Mouse (Mus musculus): Measurements from ENCODE around the gene Prx. TPM values are rescaled to one million over a fixed set of nuclear protein-coding genes. Genes with fewer than 3 reads are reported as not detected.
A peak's percentile ranks its signal among the peaks of the same experiment; 100 is the strongest.
"Not testable (repeated sequence)": the region's sequence is repeated elsewhere in the genome, so short reads cannot be mapped to it uniquely, and the experiment has no call there.

Prx gene
- total RNA-seq, 1 experiment from 2014 or later, result 2.7 TPM

GRCm38 (mm10) chr7:27483860-27484259, 15.3 kb upstream of the Prx start:
- DNase-seq, result no peak

- DNase-seq, result no peak
Measured at GRCm38 (mm10) chr7:27486102-27486769, 12.9 kb upstream of the Prx start.

- peak; percentile 100 for DNase-seq
Measured at GRCm38 (mm10) chr7:27486770-27487697, 12.1 kb upstream of the Prx start, which contains the start of gene Sertad1. Sertad1 (plus strand) TSS chr7:27486910.

GRCm38 (mm10) chr7:27487740-27488268, 11.3 kb upstream of the Prx start:
- DNase-seq, result peak; percentile 84

GRCm38 (mm10) chr7:27489270-27489869, 9.8 kb upstream of the Prx start:
- no peak for DNase-seq

GRCm38 (mm10) chr7:27490227-27490542, 8.9 kb upstream of the Prx start:
- DNase-seq, result no peak

- DNase-seq, result peak; percentile 97
Measured at GRCm38 (mm10) chr7:27490543-27491329, 8.4 kb upstream of the Prx start.

GRCm38 (mm10) chr7:27491856-27492255, 7.3 kb upstream of the Prx start:
- no peak for DNase-seq

- no peak for DNase-seq
Measured at GRCm38 (mm10) chr7:27493022-27493421, 6.1 kb upstream of the Prx start.

- DNase-seq, result no peak
Measured at GRCm38 (mm10) chr7:27493450-27493849, 5.7 kb upstream of the Prx start.

GRCm38 (mm10) chr7:27494659-27495367, 4.3 kb upstream of the Prx start:
- DNase-seq, result not testable (repeated sequence)

- peak; percentile 31 for DNase-seq
Measured at GRCm38 (mm10) chr7:27501620-27502019, 2.5 kb downstream of the Prx start.

- no peak for DNase-seq
Measured at GRCm38 (mm10) chr7:27506765-27507370, 7.7 kb downstream of the Prx start.

GRCm38 (mm10) chr7:27507711-27508647, 8.9 kb downstream of the Prx start:
- peak; percentile 99 for DNase-seq

- peak; percentile 69 for DNase-seq
Measured at GRCm38 (mm10) chr7:27508648-27509005, 9.5 kb downstream of the Prx start.

GRCm38 (mm10) chr7:27510809-27511208, 11.7 kb downstream of the Prx start:
- DNase-seq, result no peak

- no peak for DNase-seq
Measured at GRCm38 (mm10) chr7:27514961-27515360, 15.8 kb downstream of the Prx start.

GRCm38 (mm10) chr7:27518314-27518713, 19.2 kb downstream of the Prx start:
- DNase-seq, result no peak

- no peak for DNase-seq
Measured at GRCm38 (mm10) chr7:27520104-27520503, 21.0 kb downstream of the Prx start.

GRCm38 (mm10) chr7:27520599-27520998, 21.5 kb downstream of the Prx start:
- no peak for DNase-seq
